Mouse (Mus musculus) ovary, postnatal 36 days (tissue): ENCODE data around the gene Eno2.

Source experiments
- DNase-seq: peaks from one replicate; pipeline ENCODE4 v3.0.0; 2022; ENCODE audit warnings: low spot score, mixed read lengths

Eno2 gene

DNA sequence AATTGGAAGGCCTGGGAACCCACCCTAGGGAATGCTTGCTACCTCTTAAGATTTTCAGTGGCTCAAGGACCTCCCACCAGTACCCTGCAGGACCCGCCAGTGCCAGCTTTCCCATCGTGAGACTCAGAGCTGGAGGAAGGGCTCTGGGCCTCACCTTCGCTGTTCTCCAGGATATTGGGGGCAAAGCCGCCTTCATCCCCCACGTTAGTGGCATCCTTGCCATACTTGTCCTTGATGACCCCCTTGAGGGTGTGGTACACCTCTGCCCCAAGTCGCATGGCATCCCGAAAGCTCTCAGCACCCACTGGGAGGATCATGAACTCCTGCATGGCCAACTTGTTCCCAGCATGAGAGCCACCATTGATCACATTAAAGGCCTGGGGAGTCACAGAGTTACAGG is 3.5 kb downstream of the Eno2 start:
- DNase-seq = no peak

DNA sequence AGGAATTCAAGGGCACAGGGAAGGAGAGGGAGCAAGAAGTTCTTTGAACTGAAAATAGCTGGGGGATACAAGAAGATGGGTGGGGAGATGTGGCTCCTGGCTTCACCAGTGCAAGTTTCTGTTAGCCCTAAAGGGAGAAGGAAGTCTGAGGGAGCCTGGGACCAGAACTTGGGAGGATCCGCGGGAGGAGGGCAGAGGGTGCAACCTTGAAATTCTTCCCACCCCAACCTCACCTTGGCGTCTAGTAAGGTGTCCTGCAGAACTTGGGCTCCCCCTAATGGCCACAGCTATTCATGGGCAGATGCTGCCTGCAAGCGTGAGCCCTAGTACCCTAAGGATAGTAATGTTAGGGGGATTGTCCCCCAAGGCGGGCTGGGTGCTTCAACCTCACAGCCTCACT is 10.2 kb downstream of the Eno2 start:
- peak; percentile 80 for DNase-seq

DNA sequence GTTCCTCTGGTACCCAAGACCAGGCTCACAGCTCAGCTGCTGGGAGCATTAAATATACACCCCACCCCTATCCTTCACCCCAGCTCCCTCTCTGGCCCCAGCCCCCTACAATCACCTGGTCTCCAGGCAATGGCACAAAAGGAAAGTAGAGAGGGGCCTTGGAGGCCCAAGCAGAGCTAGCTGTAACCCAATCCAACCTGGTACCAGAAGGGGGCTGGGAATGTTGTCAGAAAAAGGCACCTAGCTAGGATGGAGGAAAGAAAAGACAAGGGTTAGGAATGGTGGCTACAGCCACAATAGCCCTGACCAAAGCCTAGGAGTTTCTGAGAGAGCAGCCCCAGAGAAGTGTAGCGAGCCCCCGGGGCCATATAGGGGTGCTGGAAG is 10.6 kb downstream of the Eno2 start:
- no peak for DNase-seq

DNA sequence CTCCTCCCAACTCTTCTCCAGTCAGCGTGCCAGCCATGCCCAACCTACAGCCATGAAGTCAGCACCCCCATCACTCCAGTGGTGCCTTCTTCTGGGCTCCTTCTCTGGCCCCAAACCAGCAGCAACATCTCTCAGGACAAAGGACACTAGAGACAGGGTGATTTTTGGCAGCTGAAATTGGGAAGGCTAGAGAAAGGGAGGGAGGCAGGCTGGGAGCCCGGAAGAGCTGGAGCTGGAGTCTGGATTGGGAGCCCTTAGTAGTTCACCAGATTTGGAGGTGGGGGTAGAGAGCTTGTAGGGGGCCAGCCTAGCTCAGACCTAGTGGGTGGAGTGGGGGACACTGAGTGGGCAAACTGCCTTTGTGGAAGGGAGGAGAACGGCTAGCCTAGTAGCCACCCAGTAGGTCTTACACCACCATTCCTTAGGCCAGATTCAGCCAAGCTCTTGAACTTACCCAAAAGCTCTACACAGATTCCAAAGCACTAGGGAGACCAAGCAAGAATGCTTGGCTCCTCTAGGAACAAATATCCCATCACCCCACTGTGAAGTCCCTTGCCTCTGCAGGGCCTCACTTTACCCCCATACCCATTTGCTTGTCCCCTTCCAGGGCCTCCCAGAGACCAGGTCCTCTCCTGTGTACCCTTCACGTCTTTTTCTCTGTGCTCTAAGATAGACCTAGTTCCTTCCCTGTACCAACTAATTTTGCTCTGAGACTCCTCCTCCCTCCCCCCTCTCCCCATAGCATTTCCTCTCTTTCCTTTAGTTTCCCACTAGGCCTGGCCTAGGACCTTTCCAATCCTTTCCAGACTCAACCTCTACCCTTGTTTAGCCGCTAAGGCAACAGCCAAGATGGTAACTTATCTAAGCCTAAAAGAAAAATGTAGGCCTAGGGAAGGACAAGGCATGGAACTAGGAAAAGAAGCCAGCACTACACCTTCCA is 11.3 kb downstream of the Eno2 start:
- DNase-seq = peak; percentile 53

DNA sequence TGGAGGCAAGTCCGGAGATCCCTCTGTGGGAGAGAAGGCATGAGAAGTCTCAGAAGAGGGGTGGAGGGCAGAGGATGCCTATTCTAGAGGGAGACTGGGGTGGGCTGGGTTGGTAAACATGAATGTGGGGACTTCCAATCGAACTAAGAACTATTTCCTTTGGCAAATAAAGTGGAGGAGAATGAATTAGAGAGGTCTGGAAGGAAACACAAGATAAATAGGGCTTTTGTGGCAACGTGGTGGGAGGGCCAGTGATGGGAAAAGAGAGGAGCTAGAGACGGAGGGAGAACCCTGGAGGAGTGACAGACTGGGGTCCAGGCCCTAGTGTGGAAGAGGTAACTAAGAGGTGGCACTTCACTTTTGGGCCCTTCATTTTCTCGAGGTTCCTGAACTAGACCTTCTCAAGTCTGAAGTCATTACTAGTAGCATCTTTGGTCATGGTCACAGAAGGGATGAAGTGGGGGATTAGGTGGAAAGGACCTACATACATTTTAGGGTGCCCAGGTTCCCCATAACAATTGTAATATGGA is 12.1 kb downstream of the Eno2 start:
- no peak for DNase-seq

DNA sequence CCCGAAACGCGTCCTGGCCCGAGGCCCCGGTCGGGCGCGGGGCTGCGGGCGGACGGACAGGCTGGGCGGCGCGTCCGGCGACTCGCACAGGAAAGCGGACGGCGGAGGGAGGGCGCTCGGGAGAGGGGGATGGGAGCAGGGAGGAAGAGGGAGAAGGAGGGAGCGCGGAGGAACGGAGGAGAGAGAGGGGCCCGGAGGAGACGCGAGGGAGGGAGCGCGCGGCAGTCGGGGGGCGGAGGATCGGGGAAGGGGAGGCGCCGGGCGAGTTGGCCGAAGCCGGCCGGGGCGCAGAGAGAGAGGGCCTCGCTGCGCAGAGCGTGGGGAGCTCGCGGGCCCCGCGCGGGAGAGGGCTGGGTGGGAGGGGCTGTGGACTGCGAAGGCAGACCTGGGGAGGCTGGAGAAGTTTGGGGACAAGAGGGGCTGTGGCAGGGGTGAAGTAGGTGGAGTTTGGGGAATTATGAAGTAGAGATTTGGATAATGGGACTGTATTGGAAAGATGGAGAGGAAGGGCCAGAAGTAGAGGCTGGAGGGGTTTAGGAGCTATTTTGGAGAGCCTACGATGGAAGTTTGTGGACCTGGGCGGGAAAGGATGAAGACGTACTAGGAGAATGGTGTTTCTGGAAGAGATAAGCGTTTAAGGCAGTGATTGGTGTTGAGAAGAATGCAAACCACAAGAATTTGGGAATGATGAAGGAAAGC is 12.7 kb downstream of the Eno2 start:
- peak; percentile 88 for DNase-seq

DNA sequence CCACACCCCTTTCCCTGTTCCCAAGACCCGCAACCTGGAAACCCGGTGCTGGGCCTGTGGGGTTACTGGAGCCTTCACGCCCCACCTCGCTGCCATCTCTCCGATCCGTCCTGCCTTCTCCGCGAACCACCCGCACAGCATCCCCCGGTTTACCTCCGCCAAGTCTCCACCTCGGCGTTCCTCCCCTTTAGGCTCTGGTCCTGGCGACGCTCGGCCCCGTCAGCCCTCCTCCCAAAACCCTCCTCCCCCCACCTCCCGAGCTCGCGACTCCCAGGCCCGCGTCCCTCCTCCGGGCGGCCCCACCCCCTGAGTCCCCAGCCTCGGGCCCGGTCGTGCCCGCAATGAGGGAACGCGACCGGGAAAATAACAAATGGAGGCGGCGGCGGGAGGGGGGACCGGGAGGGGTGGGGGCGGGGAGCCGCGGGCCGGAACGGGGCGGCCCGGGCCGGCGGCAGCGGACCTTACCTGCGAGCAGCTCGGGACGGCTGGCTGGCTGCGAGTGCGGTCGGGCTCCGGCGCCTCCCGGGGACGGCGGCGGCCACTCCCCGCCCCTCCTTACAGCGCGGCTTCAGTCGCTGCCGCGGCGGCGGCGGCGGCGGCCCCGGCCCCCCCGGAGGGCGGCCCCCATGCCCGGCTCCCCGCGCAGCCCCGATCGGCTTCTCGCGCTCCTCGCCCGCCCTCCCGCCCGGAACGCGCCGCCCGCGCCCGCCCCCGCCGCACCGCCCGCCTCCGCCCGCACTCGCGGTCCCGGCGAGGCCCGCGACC is 13.5 kb downstream of the Eno2 start, which contains the start of the genes Gm45234 and Atn1:
TSS of gene Gm45234 (minus strand) at position 191 of the 765 bp plus-strand sequence.
TSS of gene Atn1 (minus strand) at position 694 of the 765 bp plus-strand sequence.
- DNase-seq = peak; percentile 78

DNA sequence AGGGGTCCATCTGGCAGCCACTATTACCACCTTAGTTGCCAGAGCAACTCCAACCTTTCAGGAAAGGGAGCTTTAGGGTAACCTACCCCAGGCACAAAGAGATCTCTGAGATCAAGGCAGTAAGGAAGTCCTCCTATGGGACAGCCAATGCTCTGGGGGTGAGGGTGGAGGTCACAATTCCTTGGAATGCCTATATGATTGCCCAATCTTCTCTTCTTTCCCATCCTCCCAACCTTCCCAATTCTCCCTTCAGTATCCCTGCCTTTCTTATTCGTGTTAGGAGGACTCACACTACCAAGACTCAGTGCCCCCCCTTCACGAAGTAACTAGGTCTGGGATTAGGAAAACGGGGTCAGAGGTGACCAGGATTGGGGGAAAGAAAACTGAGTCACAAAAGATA is 14.2 kb downstream of the Eno2 start:
- DNase-seq = no peak

DNA sequence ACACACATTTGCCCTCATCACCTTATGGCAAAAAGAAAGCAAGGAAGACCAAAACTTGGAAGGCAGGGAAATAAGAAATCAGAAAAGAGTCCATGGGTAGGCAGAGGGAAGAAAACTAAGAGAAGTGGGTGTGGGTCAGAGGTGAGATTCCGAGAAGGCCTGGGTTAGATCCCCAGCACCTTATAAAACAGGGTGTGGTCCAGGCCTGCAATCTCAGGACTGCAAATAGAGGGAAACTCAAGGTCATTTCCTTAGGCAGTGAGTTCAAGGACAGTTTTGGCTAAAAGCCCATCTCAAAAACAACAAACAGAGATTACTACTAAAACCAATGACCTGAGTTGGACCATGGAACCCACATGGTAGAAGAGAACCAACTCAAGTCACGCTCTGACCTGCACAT is 15.6 kb downstream of the Eno2 start:
- no peak for DNase-seq

DNA sequence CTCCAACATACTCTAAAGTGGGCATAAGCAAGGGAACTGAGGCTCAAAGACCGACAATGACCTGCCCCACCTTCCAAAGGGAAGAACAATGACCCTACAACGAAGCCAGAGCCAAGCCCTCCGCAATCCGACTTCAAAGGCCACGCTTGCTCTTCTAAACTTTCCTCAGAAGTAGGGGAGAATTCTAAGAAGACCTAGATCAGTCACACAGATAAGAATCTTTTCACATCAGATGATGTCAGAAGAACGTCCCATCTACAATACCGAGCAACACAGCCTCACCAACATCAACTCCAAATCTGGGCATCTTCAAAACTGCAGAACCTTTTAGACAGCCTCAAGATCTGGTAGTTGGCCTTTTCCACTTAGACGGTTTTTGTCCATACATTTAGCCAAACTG is 19.1 kb downstream of the Eno2 start:
- DNase-seq = no peak

DNA sequence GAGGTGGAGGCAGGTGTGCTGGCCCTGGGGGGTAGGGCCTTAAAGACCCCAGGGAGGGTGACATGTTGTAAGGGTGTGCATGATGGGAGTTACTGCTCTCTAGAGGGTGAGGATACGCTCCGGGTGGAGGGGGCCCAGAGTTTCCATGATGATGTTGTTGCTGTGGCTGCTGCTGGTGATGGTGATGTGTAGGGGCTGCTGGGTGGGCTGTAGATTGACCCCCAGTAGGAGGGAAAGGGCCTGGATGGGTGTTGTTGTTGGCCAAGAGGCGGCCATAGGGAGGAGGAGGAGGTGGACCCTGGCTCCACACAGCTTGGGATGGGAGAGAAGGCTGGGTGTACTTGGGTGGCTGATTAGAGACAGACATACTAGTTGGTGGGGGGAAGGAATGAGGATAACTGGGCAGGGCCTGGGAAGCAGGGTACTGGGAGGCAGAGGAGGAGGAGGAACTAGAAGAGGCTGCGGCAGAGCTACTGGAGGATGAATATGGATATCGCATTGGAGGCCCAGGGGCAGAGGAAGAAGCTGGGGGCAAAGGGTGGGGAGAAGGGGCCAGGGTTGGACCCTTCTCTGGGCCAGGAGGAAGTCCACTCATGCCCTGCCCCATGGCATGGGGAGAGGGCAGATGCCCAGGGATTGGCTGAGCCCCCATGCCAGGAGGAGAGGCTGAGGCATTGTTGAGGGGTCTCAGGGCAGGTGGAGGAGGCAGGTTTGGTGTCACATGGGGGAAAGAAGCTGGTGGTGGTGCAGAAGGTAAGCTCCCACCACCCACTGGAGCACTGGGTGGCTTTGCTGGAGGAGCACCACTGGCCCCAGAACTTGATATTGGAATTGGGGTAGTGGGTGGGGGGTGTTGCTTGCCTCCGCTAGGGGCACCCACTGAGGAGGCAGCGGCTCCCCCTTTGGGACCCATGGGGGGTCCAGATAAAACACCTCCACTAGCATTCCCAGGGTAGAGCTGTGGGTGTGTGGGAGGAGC is 22.5 kb downstream of the Eno2 start:
- DNase-seq = no peak

DNA sequence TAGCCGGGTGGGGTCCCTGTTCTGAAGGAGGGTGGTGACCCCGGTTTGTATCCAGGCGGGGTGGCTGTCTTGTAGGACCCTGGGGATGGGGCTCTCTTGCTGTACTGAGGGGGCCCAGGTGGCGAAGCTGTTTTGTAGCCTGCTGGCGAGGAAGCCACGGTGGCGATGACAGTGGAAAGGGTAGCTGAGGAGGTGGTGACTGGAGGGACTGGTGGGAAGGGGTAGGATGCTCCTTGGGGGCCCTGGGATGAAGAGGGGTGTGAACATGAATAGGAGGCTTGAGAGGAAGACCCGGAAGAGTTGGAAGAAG is 23.2 kb downstream of the Eno2 start:
- DNase-seq = no peak

DNA sequence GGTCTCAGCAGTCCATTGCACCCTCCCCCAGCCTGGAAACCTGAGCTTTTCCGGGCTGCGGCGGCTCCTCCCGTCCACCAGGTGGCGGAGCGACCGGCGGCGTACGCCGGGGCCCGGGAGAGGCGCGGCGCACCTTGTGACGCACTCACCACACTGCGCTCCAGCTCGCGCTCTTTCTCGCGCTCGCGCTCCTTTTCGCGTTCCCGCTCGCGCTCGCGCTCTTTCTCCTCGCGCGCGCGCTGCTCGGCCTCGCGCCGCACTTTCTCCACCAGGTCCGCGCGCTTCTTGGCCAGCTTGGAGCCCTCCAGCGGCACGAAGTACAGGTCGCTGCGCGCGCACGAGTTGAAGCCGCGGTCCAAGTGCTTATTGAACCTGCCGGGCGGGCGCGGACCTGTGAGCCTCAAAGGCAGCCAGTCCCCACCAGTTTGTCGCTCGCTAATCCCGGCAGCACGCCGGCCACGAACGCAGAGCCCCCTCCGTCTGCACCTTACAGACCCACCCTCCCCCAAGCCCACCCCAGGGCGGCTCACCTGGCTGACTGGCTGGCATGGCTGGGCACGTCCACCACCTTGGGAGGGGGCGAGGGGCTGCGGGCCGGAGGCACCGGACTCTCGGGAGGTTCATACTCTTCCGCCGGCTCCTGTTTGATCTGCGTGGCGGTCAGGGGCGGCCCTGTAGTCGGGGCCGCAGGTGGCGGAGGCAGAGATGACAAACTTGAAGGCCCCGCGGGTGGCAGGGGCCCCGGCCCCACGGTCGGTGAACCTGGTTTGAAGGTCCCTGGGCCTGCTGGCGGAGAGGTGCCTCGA is 23.8 kb downstream of the Eno2 start:
- DNase-seq = peak; percentile 95

DNA sequence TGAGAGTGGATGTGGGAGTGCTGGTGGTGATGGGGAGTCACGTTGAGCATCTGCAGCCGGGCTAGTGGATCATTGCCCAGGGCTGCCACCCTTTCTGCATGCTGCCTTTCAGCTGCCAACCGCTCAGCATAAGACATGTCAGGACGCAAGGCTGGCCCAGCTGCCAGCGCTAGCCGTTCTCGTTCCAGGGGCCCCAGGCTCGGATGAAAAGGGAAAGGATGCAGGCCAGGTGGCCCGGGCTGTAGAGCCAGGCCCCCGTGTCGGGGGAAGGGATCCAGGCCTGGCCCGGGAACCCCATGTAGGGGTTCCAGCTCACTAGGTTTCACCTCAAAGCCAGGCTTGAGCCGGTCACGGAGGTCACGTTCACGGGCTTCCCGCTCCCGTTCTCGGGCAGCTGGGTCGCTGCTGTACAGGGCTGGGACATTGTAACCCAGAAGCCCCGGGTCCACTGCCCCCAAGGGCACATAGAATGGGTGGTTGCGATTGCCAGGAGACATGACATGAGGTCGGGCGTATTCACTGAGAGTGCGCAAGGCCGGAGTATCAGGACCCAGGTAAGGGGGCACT is 24.6 kb downstream of the Eno2 start:
- DNase-seq = no peak

DNA sequence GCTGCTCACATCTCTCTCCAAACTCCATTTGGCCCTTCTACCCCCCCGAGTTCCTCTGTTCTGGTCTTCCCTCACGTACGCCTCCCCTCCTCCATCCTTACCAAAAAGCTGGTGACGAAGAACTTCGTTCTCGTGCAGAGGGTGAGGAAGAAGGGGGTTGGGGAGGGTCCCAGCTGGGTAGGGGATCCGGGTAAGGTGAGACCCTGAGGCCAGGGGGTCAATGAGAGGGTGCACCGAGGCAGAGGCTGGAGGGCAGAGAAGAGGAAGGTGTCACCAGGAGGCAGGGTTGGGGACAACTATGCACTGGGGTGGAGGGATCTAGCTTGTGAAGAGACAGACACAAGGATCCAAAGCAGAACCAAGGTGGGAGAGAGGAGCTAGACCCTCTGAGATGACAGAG is 25.8 kb downstream of the Eno2 start:
- no peak for DNase-seq

DNA sequence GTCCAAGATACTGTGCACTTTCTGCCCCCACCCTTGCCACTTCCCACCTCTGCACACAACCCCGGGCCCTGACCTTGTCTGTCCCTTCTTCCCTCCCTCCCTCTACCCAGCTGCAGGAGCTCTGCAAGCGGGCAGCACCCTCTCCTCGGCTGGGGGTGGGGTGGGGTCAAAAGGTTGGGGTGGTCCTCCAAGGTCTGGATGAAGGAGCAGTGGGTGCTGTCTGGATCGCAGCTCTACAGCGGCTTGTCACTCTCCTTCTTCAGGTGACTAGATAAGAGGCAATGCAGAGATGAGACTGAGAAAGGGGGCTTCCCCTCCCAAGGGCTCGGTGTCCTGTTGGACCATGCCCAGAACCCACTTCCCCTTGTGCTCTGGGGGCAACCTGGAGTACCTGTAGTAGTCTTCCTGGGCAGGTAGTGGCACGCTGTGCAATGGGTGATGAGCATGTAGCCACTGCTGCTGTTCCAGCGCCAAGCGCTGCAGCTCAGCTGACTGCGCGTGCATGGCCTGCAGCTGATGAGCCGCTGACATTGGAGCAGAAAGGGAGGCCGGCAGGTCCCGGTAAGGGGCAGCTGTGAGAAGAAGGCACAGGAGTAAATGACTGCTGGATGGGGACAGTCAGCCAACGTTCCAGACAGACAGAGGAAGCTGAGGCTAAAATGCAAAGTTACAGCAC is 26.5 kb downstream of the Eno2 start:
- DNase-seq = no peak

DNA sequence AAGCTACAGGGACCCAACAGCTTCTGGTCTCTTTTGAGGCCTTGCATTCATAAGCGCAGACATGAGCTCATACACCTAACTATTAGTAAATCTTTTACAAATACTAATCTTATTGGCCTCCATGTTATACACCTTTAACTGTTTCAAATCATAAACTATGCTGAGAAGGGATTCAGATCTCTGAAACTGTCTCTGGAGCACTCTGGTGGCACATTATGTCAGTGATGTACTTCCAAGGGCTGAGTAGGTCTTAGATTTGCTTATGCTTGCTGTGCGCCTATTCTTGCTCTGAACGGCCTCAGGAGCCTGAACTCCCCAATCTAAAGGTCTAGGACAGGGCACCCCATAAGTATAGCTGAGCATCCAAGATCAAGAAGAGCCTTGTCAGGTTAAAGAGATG is 27.6 kb downstream of the Eno2 start:
- DNase-seq = no peak

DNA sequence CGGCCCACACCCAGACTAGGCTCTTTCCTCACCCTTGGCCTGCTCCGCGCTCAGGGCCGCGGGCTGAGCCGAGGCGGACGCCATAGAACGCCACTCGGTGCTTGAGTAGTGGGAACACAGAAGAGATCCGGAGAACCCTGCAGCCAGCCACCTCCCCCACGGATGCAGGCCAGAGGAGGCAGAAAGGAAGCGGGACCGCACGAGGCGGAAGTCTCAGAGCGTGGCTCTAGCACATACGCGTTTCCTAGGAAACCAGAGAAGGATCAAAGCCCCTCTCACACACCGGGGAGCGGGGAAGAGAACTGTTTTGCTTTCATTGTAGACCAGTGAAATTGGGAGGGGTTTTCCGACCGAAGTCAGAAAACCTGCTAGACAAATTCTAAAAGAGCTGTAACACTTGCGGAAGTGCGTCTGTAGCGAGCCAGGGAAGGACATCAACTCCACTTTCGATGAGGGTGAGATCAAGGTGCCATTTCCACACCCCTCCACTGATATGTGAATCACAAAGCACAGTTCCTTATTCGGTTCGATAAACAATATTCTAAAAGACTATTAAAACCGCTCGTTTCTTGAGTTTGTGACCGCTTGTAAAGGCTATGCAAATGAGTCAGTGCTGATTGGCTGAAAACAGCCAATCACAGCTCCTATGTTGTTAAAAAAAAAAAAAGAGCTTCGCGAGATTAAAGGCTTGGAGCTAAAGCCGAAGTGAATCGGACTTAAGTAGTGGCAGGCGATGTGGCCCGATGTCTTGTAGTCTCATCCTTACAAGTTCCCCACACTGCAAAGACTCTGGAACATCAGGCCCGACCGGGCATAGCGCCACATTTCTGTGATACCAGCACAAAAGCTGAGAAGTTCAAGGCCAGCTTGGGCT is 28.3 kb downstream of the Eno2 start, which contains the start of gene Grcc10:
TSS of gene Grcc10 (minus strand) at position 487 of the 874 bp plus-strand sequence.
- peak; percentile 84 for DNase-seq
